Comparison of ENCODE assay signal across 12 mouse cellular contexts in the genomic region with DNA sequence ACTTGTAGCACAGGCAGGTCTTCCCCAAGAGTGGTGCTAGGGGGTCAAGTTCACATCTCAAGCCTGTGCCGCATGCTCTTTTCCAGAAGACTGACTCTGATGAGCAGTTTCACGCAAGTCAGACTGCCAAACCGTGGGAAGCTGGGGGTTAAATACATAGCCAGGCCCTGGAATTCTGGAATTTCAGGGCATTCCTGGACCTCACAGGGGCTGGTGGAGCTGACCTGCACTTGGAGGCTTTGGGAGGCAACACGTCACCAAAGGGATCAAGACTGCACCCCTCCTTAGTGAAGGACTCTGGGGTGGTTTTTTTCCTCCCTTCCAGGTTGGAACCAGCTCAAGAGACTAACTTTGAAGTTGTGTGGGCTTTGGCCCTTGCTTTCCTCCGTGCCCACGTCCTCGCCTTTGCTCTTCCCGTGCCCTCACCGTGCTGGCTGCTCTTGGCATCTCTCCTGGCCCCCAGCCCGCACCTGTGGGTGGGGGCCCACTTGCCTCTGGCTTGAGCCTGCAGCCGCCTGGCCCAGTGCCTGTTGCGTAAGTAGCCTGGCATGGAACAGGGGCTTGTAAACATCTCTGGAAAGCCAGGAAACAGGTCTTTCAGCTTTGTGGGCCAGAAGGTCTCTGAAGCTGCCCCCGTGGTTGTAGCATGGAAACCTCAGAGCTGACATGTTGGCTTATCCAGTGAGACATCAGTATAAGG. TPM values are rescaled to one million over a fixed set of nuclear protein-coding genes. Genes with fewer than 3 reads are reported as not detected.
DNase-seq lines count a peak whose midpoint lies in the region; ATAC-seq and TF ChIP-seq lines count a peak whose summit lies in the region.
"Had no signal": no experiment of that assay in that cellular context is flagged by ENCODE, and none has a peak within 500 bp of the region (broad histone marks: within the 10 kb centered on the region; RNA-seq: fewer than 3 reads in every experiment).

No protein-coding gene starts in this region.

- H3K27me3 ChIP-seq in hindbrain, embryonic 16.5 days (replicated peaks; ENCODE audit: control insufficient read depth, insufficient read depth, low read length) = no peaks in the 10 kb centered on the region
- H3K27me3 ChIP-seq in hindbrain, embryonic 13.5 days = no peaks in the 10 kb centered on the region
- no peaks in the 10 kb centered on the region for H3K27me3 ChIP-seq in kidney, postnatal 0 days (ENCODE audit: insufficient read depth, low read length)
- H3K27me3 ChIP-seq: embryonic facial prominence, embryonic 12.5 days had no signal

- H3K4me2 ChIP-seq in hindbrain, embryonic 16.5 days (ENCODE audit: low read length) = no peak overlapping the region
- H3K4me2 ChIP-seq in hindbrain, embryonic 13.5 days = no peak overlapping the region
- H3K4me2 ChIP-seq in kidney, postnatal 0 days (ENCODE audit: low read length) = no peak overlapping the region
- H3K4me2 ChIP-seq: embryonic facial prominence, embryonic 12.5 days had no signal

- no peak for TF ChIP-seq CTCF in kidney, postnatal 0 days (IDR thresholded peaks at IDR 0.05; ENCODE audit: low read depth)

- H3K4me3 ChIP-seq in hindbrain, embryonic 16.5 days (ENCODE audit: low read length) = no peak overlapping the region
- H3K4me3 ChIP-seq in hindbrain, embryonic 13.5 days = no peak overlapping the region
- no peak overlapping the region for H3K4me3 ChIP-seq in kidney, postnatal 0 days (replicated peaks; ENCODE audit: low read depth, low read length)
- H3K4me3 ChIP-seq: embryonic facial prominence, embryonic 12.5 days had no signal

- no peaks in the 10 kb centered on the region for H3K36me3 ChIP-seq in hindbrain, embryonic 16.5 days (ENCODE audit: control insufficient read depth, insufficient read depth, low read length)
- no peaks in the 10 kb centered on the region for H3K36me3 ChIP-seq in hindbrain, embryonic 13.5 days
- no peaks in the 10 kb centered on the region for H3K36me3 ChIP-seq in kidney, postnatal 0 days (ENCODE audit: insufficient read depth, low read length)
- H3K36me3 ChIP-seq: embryonic facial prominence, embryonic 12.5 days had no signal

- peak; percentile 75 for DNase-seq in fat pad, adult 2 months (ENCODE audit: extremely low read depth, low read depth, low spot score)
- no peak for DNase-seq in kidney, postnatal 0 days (ENCODE audit: low spot score)
- DNase-seq in ovary, postnatal 14 days (ENCODE audit: low spot score) = peak; percentile 45
- DNase-seq in right cerebral cortex, adult 18-20 months = no peak
- DNase-seq: spleen, adult 18-20 months had no signal

- H3K4me1 ChIP-seq in hindbrain, embryonic 16.5 days (ENCODE audit: control insufficient read depth, insufficient read depth, low read depth, low read length) = peaks cover 25% of the 10 kb centered on the region
- peaks cover 69% of the 10 kb centered on the region for H3K4me1 ChIP-seq in hindbrain, embryonic 13.5 days (replicated peaks)
- H3K4me1 ChIP-seq in kidney, postnatal 0 days (replicated peaks; ENCODE audit: insufficient read depth, low read length) = peaks cover 62% of the 10 kb centered on the region

- no peaks in the 10 kb centered on the region for H3K9me3 ChIP-seq in hindbrain, embryonic 16.5 days (ENCODE audit: control insufficient read depth, low read length)
- no peaks in the 10 kb centered on the region for H3K9me3 ChIP-seq in hindbrain, embryonic 13.5 days
- no peaks in the 10 kb centered on the region for H3K9me3 ChIP-seq in kidney, postnatal 0 days (replicated peaks; ENCODE audit: low read length)
- H3K9me3 ChIP-seq: embryonic facial prominence, embryonic 12.5 days had no signal

- WGBS in hindbrain, embryonic 16.5 days = 66% methylated on average over 13 of the region's 13 CpGs
- WGBS in hindbrain, embryonic 13.5 days = 77% methylated on average over 13 of the region's 13 CpGs
- WGBS in kidney, postnatal 0 days = 51% methylated on average over 13 of the region's 13 CpGs

- no peak overlapping the region for H3K9ac ChIP-seq in hindbrain, embryonic 16.5 days (ENCODE audit: low read depth, low read length)
- no peak overlapping the region for H3K9ac ChIP-seq in hindbrain, embryonic 13.5 days
- H3K9ac ChIP-seq in kidney, postnatal 0 days (ENCODE audit: low read depth, low read length) = peak overlapping the region; percentile 5; the same call in 1 of the 2 replicates
- H3K9ac ChIP-seq: embryonic facial prominence, embryonic 12.5 days; liver, embryonic 14.5 days had no signal

- 0 out of 2 replicates have a peak overlapping the region, but pooled peaks have one; percentile 17 for H3K27ac ChIP-seq in hindbrain, embryonic 16.5 days (ENCODE audit: low read depth, low read length)
- no peak overlapping the region for H3K27ac ChIP-seq in hindbrain, embryonic 13.5 days
- H3K27ac ChIP-seq in kidney, postnatal 0 days = peak overlapping the region; percentile 60; the same call in 1 of the 2 replicates
- H3K27ac ChIP-seq: embryonic facial prominence, embryonic 12.5 days; liver, embryonic 14.5 days had no signal

- ATAC-seq in hindbrain, embryonic 16.5 days = no peak
- no peak for ATAC-seq in hindbrain, embryonic 13.5 days (ENCODE audit: low FRiP score)
- 0 out of 2 replicates have a peak, but pooled peaks have one; percentile 12 for ATAC-seq in kidney, postnatal 0 days (replicated peaks; ENCODE audit: low FRiP score, low read depth)
- ATAC-seq in megakaryocyte-erythroid progenitor cell, adult 5-6 weeks (replicated peaks; ENCODE audit: low FRiP score, low TSS enrichment, poor library complexity, severe bottlenecking) = no peak
- ATAC-seq in erythroid progenitor cell, adult 5-6 weeks (replicated peaks; ENCODE audit: low FRiP score, poor library complexity, severe bottlenecking) = no peak

RNA-seq across cellular contexts. Expression of a gene that starts 34.0 kb away (rescaled TPM):
- polyA plus RNA-seq in hindbrain, embryonic 16.5 days (2015; fragmentation: Nextera tagmentation; extraction: Ambion mirVana) = 13.7 and 17.0 TPM in 2 replicates
- 19.5 and 20.9 TPM in 2 replicates for polyA plus RNA-seq in hindbrain, embryonic 13.5 days (2015; fragmentation: Nextera tagmentation; extraction: Ambion mirVana)
- polyA plus RNA-seq in kidney, postnatal 0 days (2015; fragmentation: Nextera tagmentation; extraction: Ambion mirVana) = 22.7 and 24.9 TPM in 2 replicates
- not detected in 2 replicates for total RNA-seq in megakaryocyte-erythroid progenitor cell, adult 5-6 weeks (2014; fragmentation: Nextera tagmentation)
- total RNA-seq in megakaryocyte-erythroid progenitor cell, adult 5-6 weeks (2017) = 0.08 TPM in 1 of 2 replicates, not detected in the other
- 0.72 TPM in 1 of 2 replicates, not detected in the other for total RNA-seq in erythroid progenitor cell, adult 5-6 weeks (2015; ENCODE audit: low replicate concordance)
- not detected in 2 replicates for total RNA-seq in erythroid progenitor cell, adult 5-6 weeks (2017; ENCODE audit: low replicate concordance)
- total RNA-seq: MEL had no signal

Comparison
In these comparisons a context has a peak if more than half of its experiments do, and no peak if none do; other contexts are left out.
1. DNase-seq: peak in fat pad, adult 2 months (single experiment) and ovary, postnatal 14 days (single experiment); none in kidney, postnatal 0 days (single experiment) and right cerebral cortex, adult 18-20 months (single experiment).